Mouse (Mus musculus): Measurements from ENCODE around the gene Hist1h1c. TPM values are rescaled to one million over a fixed set of nuclear protein-coding genes. Genes with fewer than 3 reads are reported as not detected.
"Not testable (repeated sequence)": the region's sequence is repeated elsewhere in the genome, so short reads cannot be mapped to it uniquely, and the experiment has no call there.

The Hist1h1c gene
- total RNA-seq, 2 experiments from 2014 or later: 59.1 to 68.1 TPM

GRCm38 (mm10) chr13:23763242-23763585 is 24.6 kb downstream of the Hist1h1c start:
- no peak for DNase-seq (ENCODE audit: low spot score in 2 of 2)
- TF ChIP-seq CTCF (conservative IDR thresholded peaks at IDR 0.05): no peak
- Histone ChIP-seq H3K27ac (peak overlapping the region; percentile 86), H3K4me3 (peak overlapping the region; percentile 69)

DNA sequence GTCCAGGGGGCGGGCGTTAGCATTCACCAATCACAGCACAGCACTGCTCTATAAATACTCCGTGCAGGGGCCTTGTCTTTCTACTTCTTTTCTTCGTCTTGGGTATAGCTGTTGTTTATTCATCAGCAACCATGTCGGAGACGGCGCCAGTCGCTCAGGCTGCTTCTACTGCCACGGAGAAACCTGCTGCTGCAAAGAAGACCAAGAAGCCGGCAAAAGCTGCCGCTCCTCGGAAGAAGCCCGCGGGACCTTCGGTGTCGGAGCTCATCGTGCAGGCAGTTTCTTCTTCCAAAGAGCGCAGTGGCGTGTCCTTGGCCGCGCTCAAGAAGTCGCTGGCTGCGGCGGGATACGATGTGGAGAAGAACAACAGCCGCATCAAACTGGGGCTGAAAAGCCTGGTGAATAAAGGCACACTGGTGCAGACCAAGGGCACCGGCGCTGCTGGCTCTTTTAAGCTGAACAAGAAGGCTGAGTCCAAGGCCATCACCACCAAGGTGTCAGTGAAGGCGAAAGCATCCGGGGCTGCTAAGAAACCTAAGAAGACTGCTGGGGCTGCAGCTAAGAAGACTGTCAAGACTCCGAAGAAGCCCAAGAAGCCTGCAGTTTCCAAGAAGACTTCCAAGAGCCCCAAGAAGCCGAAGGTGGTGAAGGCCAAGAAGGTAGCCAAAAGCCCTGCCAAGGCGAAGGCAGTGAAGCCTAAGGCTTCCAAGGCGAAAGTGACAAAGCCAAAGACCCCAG is 25.1 kb downstream of the Hist1h1c start, which contains the start of gene Hist1h1a:
Gene Hist1h1a (plus strand): TSS at position 81 of the 738 bp plus-strand sequence.
- peak; percentile 76 to 81 for DNase-seq (ENCODE audit: low spot score in 2 of 2)
- peak within 1 kb of the TSS; percentile 86 for H3K27ac ChIP-seq
- H3K4me3 ChIP-seq: peak within 1 kb of the TSS; percentile 69
- TF ChIP-seq CTCF (conservative IDR thresholded peaks at IDR 0.05): no peak

- no peak for TF ChIP-seq CTCF (conservative IDR thresholded peaks at IDR 0.05)
Observed at GRCm38 (mm10) chr13:23764324-23765171, 25.9 kb downstream of the Hist1h1c start.

GRCm38 (mm10) chr13:23765172-23765513 is 26.5 kb downstream of the Hist1h1c start:
- H3K4me3 ChIP-seq: no peak overlapping the region
- H3K27ac ChIP-seq: no peak overlapping the region
- TF ChIP-seq CTCF (conservative IDR thresholded peaks at IDR 0.05): no peak
- DNase-seq (ENCODE audit: low spot score in 2 of 2): no peak

More at GRCm38 (mm10) chr13:23764324-23765171, 25.9 kb downstream of the Hist1h1c start:
- Histone ChIP-seq H3K27ac (peak overlapping the region; percentile 86), H3K4me3 (peak overlapping the region; percentile 69)
- DNase-seq (ENCODE audit: low spot score in 2 of 2): no peak

DNA sequence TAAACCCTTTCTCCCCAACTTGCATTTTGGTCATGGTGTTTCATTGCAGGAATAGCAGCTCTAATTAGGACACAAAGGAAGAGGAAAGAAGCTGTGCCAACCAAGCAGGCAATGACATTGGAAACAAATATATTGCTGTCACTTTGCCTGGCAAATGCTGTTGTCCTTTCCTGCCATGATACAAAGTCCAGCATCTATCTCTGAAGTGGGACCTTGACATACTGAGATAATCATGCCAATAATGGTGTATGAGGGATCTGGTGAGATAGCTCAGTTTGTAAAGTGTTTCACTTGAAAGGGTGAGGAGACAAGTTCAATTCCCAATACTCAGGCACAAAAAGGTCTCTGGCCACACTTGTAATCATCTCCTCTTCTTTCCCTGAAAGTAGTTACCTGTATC is 28.2 kb downstream of the Hist1h1c start:
- DNase-seq (ENCODE audit: low spot score in 2 of 2): no peak
- H3K4me3 ChIP-seq: no peak overlapping the region
- no peak overlapping the region for H3K27ac ChIP-seq
- TF ChIP-seq CTCF (conservative IDR thresholded peaks at IDR 0.05): no peak

DNA sequence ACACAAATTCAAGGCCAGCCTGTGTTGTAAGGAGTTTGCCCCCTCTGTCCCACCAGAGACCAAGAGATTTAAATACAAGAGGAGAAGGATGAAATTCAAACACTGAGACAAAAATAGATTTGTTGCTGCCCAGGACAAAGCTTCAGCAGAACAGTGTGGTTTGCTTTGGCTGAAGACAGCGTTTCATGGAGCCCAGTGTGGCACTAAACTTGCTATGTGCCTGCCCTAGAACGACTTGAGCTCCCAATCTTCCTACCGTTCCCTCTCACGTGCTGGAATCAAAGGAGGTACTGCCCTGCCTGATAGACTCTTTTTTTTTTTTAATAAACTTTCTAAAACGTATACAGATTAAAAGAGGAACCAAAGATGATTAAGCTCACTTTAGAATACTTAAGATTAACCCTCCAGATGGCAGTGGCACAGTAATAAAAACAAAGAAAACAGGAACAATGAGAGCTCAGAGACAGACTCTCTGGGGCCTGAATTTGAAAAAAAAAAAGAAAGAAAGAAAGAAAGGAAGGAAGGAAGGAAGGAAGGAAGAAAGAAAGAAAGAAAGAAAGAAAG is 30.3 kb downstream of the Hist1h1c start:
- Histone ChIP-seq H3K27ac (no peak overlapping the region), H3K4me3 (no peak overlapping the region)
- TF ChIP-seq CTCF (conservative IDR thresholded peaks at IDR 0.05): no peak
- DNase-seq (ENCODE audit: low spot score in 2 of 2): no peak

- not testable (repeated sequence) for DNase-seq (ENCODE audit: low spot score in 2 of 2); H3K4me3 ChIP-seq; H3K27ac ChIP-seq
Observed at GRCm38 (mm10) chr13:23769613-23770012, 31.0 kb downstream of the Hist1h1c start, which contains the start of gene Trim38. Gene Trim38 (plus strand): TSS chr13:23769913.

- Histone ChIP-seq H3K4me3 (peak overlapping the region; percentile 29), H3K27ac (no peak overlapping the region)
- TF ChIP-seq CTCF (conservative IDR thresholded peaks at IDR 0.05): 0 out of 2 replicates have a peak, but pooled peaks have one; percentile 7
- DNase-seq (ENCODE audit: low spot score in 2 of 2): peak; percentile 43 to 47
Observed at GRCm38 (mm10) chr13:23772561-23773313, 34.1 kb downstream of the Hist1h1c start.

GRCm38 (mm10) chr13:23778339-23778738 is 39.7 kb downstream of the Hist1h1c start:
- no peak for DNase-seq (ENCODE audit: low spot score in 2 of 2)
- Histone ChIP-seq H3K4me3 (no peak overlapping the region), H3K27ac (no peak overlapping the region)
- TF ChIP-seq CTCF (conservative IDR thresholded peaks at IDR 0.05): no peak

DNA sequence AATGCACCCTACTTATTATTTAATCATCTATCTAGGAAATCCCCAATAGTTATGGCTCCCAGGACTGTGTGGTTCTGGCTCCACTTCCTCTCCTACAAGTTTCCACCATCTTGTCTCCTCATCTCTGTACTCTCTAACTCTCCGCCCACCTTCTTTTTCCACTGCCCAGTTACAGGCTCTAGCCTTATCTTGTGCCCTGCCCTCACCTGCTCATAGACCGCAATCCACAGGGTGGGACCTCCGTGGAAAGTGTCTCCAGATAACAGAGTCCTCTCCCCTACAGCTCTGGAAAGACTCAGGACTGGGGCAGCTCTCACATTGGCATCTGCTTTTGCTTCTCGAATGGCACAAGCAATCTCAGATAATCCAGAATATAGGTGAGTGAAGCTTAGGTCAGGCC is 40.4 kb downstream of the Hist1h1c start:
- no peak for TF ChIP-seq CTCF (conservative IDR thresholded peaks at IDR 0.05)
- no peak overlapping the region for H3K27ac ChIP-seq
- no peak for DNase-seq (ENCODE audit: low spot score in 2 of 2)
- no peak overlapping the region for H3K4me3 ChIP-seq

Small RNAs within 50 kb of the gene (microRNA-seq; reads per million reads assigned to microRNA genes)
- gene Gm44314 (0 reads per million in 2 experiments), gene Gm44484 (0 reads per million in 2 experiments)

Other genes with a start within 250 kb of the Hist1h1c start
- gene Btn2a2, start 250.0 kb upstream of the Hist1h1c start, total RNA-seq (2021): under 1 TPM; 0.49 to 0.52 TPM
- 100 to 1,000 TPM; 333 to 344 TPM for gene Hist1h4h, start 207.8 kb upstream of the Hist1h1c start, total RNA-seq (2021)
- gene Hist1h2af, start 204.9 kb upstream of the Hist1h1c start, total RNA-seq (2021): 10 to 100 TPM in 1 of 2 experiments, 1 to 10 TPM in 1; 6.9 to 12.2 TPM
- gene Hist1h3g, start 203.4 kb upstream of the Hist1h1c start, total RNA-seq (2021): 1 to 10 TPM; 3.6 to 5.5 TPM
- gene Hist1h2bh, start 195.4 kb upstream of the Hist1h1c start, total RNA-seq (2021): 1 to 10 TPM in 1 of 2 experiments, under 1 TPM in 1; 0.39 to 1.2 TPM
- 10 to 100 TPM; 17.7 to 18.3 TPM for gene Hist1h3f, start 194.8 kb upstream of the Hist1h1c start, total RNA-seq (2021)
- 100 to 1,000 TPM; 150 to 167 TPM for gene Hist1h4f, start 187.2 kb upstream of the Hist1h1c start, total RNA-seq (2021)
- 1 to 10 TPM; 4.6 to 5.5 TPM for gene Hist1h1d, start 185.5 kb upstream of the Hist1h1c start, total RNA-seq (2021)
- 10 to 100 TPM; 45.3 to 54.6 TPM for gene Hist1h3e, start 176.4 kb upstream of the Hist1h1c start, total RNA-seq (2021)
- gene Hist1h2ae, start 167.6 kb upstream of the Hist1h1c start, total RNA-seq (2021): 1 to 10 TPM; 6.6 to 7.7 TPM
- 10 to 100 TPM; 74.0 to 78.9 TPM for gene Hist1h2bg, start 167.4 kb upstream of the Hist1h1c start, total RNA-seq (2021)
- 10 to 100 TPM; 22.8 to 29.6 TPM for gene Hist1h2bf, start 164.6 kb upstream of the Hist1h1c start, total RNA-seq (2021)
- 10 to 100 TPM in 1 of 2 experiments, 1 to 10 TPM in 1; 5.0 to 13.0 TPM for gene Hist1h2ad, start 164.4 kb upstream of the Hist1h1c start, total RNA-seq (2021)
- gene Hist1h3d, start 163.0 kb upstream of the Hist1h1c start, total RNA-seq (2021): 10 to 100 TPM; 12.1 to 13.0 TPM
- 100 to 1,000 TPM; 140 to 146 TPM for gene Hist1h4d, start 157.2 kb upstream of the Hist1h1c start, total RNA-seq (2021)
- 10 to 100 TPM in 1 of 2 experiments, 1 to 10 TPM in 1; 8.8 to 10.1 TPM for gene Hist1h2be, start 117.7 kb upstream of the Hist1h1c start, total RNA-seq (2021)
- gene Hist1h1e, start 116.2 kb upstream of the Hist1h1c start, total RNA-seq (2021): 10 to 100 TPM; 50.6 to 58.1 TPM
- gene Hist1h2ac, start 54.9 kb upstream of the Hist1h1c start, total RNA-seq (2021): 1 to 10 TPM; 2.9 to 4.0 TPM
- gene Hist1h2bc, start 54.6 kb upstream of the Hist1h1c start, total RNA-seq (2021): 10 to 100 TPM; 45.1 to 50.2 TPM
- gene Hist1h1t, start 43.0 kb upstream of the Hist1h1c start, total RNA-seq (2021): not detected
- gene Hist1h4c, start 40.4 kb upstream of the Hist1h1c start, total RNA-seq (2021): 100 to 1,000 TPM; 108 to 115 TPM
- 1 to 10 TPM; 3.2 to 3.6 TPM for gene Hfe, start 28.0 kb upstream of the Hist1h1c start, total RNA-seq (2021)
- gene Hist1h3c, start 6.8 kb downstream of the Hist1h1c start, total RNA-seq (2021): 1 to 10 TPM; 3.6 to 5.9 TPM
- gene Hist1h2bb, start 7.9 kb downstream of the Hist1h1c start, total RNA-seq (2021): 10 to 100 TPM; 23.0 to 24.7 TPM
- gene Hist1h2ab, start 12.3 kb downstream of the Hist1h1c start, total RNA-seq (2021): 10 to 100 TPM; 24.4 to 27.3 TPM
- 10 to 100 TPM; 13.6 to 15.0 TPM for gene Hist1h3b, start 13.5 kb downstream of the Hist1h1c start, total RNA-seq (2021)
- gene Hist1h4b, start 18.2 kb downstream of the Hist1h1c start, total RNA-seq (2021): 10 to 100 TPM; 70.9 to 73.8 TPM
- 10 to 100 TPM; 46.0 to 55.3 TPM for gene Hist1h4a, start 22.4 kb downstream of the Hist1h1c start, total RNA-seq (2021)
- 10 to 100 TPM; 35.0 to 41.6 TPM for gene Hist1h3a, start 23.6 kb downstream of the Hist1h1c start, total RNA-seq (2021)
- 10 to 100 TPM; 18.5 to 18.9 TPM for gene Hist1h1a, start 24.9 kb downstream of the Hist1h1c start, total RNA-seq (2021)
- not detected for gene Trim38, start 31.1 kb downstream of the Hist1h1c start, total RNA-seq (2021)
- gene Slc17a2, start 68.2 kb downstream of the Hist1h1c start, total RNA-seq (2021): under 1 TPM in 1 of 2 experiments, not detected in 1; 0.10 TPM
- gene Slc17a3, start 100.6 kb downstream of the Hist1h1c start, total RNA-seq (2021): not detected
- not detected for gene Slc17a1, start 128.9 kb downstream of the Hist1h1c start, total RNA-seq (2021)
- gene Slc17a4, start 176.2 kb downstream of the Hist1h1c start, total RNA-seq (2021): not detected
- not detected for gene Hist1h2ba, start 195.3 kb downstream of the Hist1h1c start, total RNA-seq (2021)
- gene Hist1h2aa, start 195.7 kb downstream of the Hist1h1c start, total RNA-seq (2021): not detected